Mouse (Mus musculus): ENCODE results near the gene Zfp963.

Zfp963 gene

GRCm38 (mm10) chr8:69749544-69750454, at the start of gene Zfp963:
TSS of gene Zfp963 (minus strand) at chr8:69749970.
- peak; percentile 99 for DNase-seq (ENCODE audit: low read depth, low spot score)

- no peak for DNase-seq (ENCODE audit: low read depth, low spot score)
Observed at GRCm38 (mm10) chr8:69799261-69799660, 49.5 kb upstream of the Zfp963 start.

GRCm38 (mm10) chr8:69797661-69798060, 47.9 kb upstream of the Zfp963 start:
- DNase-seq (ENCODE audit: low read depth, low spot score): no peak

- DNase-seq (ENCODE audit: low read depth, low spot score): no peak
Observed at GRCm38 (mm10) chr8:69796721-69797345, 47.1 kb upstream of the Zfp963 start.

GRCm38 (mm10) chr8:69794901-69795300, 45.1 kb upstream of the Zfp963 start:
- no peak for DNase-seq (ENCODE audit: low read depth, low spot score)

- no peak for DNase-seq (ENCODE audit: low read depth, low spot score)
Observed at GRCm38 (mm10) chr8:69794096-69794495, 44.3 kb upstream of the Zfp963 start.

- DNase-seq (ENCODE audit: low read depth, low spot score): no peak
Observed at GRCm38 (mm10) chr8:69793666-69794065, 43.9 kb upstream of the Zfp963 start.

GRCm38 (mm10) chr8:69791415-69792068, 41.8 kb upstream of the Zfp963 start:
- peak; percentile 66 for DNase-seq (ENCODE audit: low read depth, low spot score)

- DNase-seq (ENCODE audit: low read depth, low spot score): peak; percentile 95
Observed at GRCm38 (mm10) chr8:69790773-69791367, 41.1 kb upstream of the Zfp963 start, which contains the start of the genes Atp13a1 and Zfp866. TSS of gene Atp13a1 (plus strand) at chr8:69791163. TSS of gene Zfp866 (minus strand) at chr8:69791178.

GRCm38 (mm10) chr8:69790364-69790763, 40.6 kb upstream of the Zfp963 start:
- DNase-seq (ENCODE audit: low read depth, low spot score): peak; percentile 12

GRCm38 (mm10) chr8:69789731-69790130, 40.0 kb upstream of the Zfp963 start:
- no peak for DNase-seq (ENCODE audit: low read depth, low spot score)

GRCm38 (mm10) chr8:69789105-69789504, 39.3 kb upstream of the Zfp963 start:
- DNase-seq (ENCODE audit: low read depth, low spot score): no peak

- DNase-seq (ENCODE audit: low read depth, low spot score): no peak
Observed at GRCm38 (mm10) chr8:69777111-69777510, 27.3 kb upstream of the Zfp963 start.

- no peak for DNase-seq (ENCODE audit: low read depth, low spot score)
Observed at GRCm38 (mm10) chr8:69775149-69775534, 25.4 kb upstream of the Zfp963 start.

GRCm38 (mm10) chr8:69774503-69775148, 24.9 kb upstream of the Zfp963 start, which contains the start of gene Gm20422:
TSS of gene Gm20422 (minus strand) at chr8:69774886.
- peak; percentile 100 for DNase-seq (ENCODE audit: low read depth, low spot score)

- no peak for DNase-seq (ENCODE audit: low read depth, low spot score)
Observed at GRCm38 (mm10) chr8:69772106-69772505, 22.3 kb upstream of the Zfp963 start.

- DNase-seq (ENCODE audit: low read depth, low spot score): no peak
Observed at GRCm38 (mm10) chr8:69771221-69771620, 21.5 kb upstream of the Zfp963 start.

GRCm38 (mm10) chr8:69761814-69762445, 12.2 kb upstream of the Zfp963 start:
- DNase-seq (ENCODE audit: low read depth, low spot score): no peak

GRCm38 (mm10) chr8:69758316-69758715, 8.5 kb upstream of the Zfp963 start:
- no peak for DNase-seq (ENCODE audit: low read depth, low spot score)

- DNase-seq (ENCODE audit: low read depth, low spot score): no peak
Observed at GRCm38 (mm10) chr8:69752437-69752836, 2.7 kb upstream of the Zfp963 start.

- no peak for DNase-seq (ENCODE audit: low read depth, low spot score)
Observed at GRCm38 (mm10) chr8:69741231-69741630, 8.5 kb downstream of the Zfp963 start.

Measured in brain, adult 2 months (tissue).